Mouse (Mus musculus) gastrocnemius, postnatal 4 days (tissue): ENCODE data around the gene Synm. TPM values are rescaled to one million over a fixed set of nuclear protein-coding genes. Genes with fewer than 3 reads are reported as not detected.

Source experiments
- DNase-seq, 2 experiments: peaks; one replicate each; pipeline ENCODE4 v3.0.0; 2021 to 2022; ENCODE audit warnings: low spot score in 2 of 2, mixed read lengths in 2 of 2
- total RNA-seq, 2 experiments: library from RNA; stranded (reverse); gene quantifications; 2 replicates each; pipeline ENCODE4 v1.2.3; 2021

Gene Synm
- total RNA-seq, 2 experiments from 2014 or later, result 28.3 to 34.2 TPM

GRCm38 (mm10) chr7:67749441-67750239, 9.9 kb downstream of the Synm start:
- no peak for DNase-seq

DNA sequence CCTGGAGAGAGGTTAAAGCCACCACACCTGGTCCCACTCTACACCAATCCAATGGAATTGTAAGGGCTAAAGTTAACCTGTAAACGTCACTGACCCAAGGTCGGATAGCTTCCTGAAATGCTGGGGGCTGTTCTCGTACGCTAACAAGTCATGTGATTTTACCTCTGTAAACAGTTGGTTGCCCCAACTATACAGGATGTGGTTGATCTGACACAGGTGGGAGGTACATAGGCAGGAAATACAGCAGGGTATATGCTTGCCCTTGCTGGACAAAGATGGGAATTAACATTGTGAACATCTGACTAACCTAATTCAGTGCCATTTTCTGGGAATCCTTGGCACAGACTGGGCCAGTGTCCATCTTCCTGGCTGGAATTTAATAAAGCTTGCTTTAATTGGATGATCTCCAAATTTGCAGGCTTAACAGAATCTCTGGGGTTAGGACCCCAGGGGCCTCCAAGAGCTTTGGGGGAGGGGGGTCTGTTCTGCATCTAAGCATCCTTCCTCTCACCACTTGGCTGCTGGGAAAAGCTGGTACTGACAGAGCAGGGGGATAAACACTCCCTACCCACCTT, 11.7 kb downstream of the Synm start:
- DNase-seq, result no peak

DNA sequence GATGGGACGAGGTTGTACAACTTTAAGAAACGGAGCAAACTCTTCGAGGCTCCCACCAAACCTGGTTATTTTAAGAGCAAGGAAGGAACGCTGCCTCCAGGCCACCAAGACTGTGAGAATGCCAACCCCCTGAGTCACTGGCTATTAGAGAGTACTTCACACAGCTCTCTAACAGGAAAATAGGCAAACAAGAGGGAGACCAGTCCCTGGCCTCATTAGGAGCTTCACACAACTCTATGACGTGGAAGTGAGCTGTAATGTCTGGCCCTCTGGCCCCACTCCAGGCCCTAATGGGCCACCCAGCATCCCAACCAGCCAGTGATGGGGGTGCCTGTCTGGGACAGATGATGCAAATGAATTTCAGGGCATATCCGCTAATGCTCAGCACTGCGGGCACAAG, 17.8 kb downstream of the Synm start:
- DNase-seq, result no peak

GRCm38 (mm10) chr7:67740796-67741195, 18.7 kb downstream of the Synm start:
- no peak for DNase-seq

DNA sequence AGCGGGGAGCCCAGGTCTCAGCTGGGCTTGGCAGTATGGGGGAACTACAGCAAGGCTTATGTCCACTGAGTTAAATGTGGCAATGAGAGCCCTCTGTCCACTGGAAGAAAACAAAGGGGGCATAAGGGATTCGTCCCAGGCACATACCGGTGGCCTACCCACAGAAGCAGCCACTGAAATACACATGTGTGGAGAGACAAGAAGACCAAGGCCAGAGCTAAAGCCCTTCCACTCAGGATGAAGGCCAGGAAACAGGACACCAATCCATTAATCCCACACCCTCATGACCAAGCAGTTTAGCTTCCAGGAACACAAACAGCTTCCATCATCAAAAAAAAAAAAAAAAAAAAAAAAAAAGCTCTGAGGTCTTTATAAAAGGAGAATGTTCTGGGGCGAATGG, 19.2 kb downstream of the Synm start:
- no peak for DNase-seq

DNA sequence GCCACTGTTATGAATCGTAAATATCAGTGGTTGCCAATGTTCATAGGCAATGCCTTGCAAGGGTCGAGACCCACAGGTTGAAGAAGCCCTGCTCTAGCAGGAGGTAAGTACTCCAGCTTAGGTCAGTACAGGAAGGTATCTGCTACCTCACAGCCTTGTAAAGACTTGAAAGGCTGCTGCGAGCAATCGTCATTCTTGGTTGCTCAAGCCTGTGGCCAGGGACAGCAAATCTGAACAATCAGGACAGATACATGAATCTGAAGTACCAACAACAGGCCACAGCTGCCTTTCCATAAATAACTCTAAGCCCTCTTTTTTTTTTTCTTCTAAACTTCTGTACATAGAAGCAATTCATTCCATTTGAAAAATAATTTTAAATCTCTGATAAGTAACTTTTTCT, 27.3 kb downstream of the Synm start:
- no peak for DNase-seq

GRCm38 (mm10) chr7:67730431-67731110, 29.0 kb downstream of the Synm start:
- no peak for DNase-seq

GRCm38 (mm10) chr7:67728809-67729208, 30.7 kb downstream of the Synm start:
- no peak for DNase-seq

DNA sequence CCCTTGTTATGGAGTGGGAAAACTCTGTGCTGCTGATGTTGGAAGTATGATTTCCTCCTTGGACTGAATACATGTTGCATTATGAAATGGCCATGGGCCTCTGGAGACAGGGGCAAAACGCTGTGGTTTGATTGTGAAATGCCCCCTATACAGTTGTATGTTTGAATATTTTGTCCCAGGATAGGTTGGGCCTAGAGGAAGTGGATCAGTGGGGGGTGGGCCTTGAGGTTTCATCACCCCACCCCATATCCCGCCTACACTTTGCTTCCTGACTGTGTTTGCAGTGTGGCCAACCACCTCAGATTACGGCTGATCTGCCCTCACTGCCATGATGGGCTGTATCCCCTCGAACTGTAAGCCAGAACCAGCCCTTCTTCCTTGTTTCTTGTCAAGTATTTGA, 31.3 kb downstream of the Synm start:
- DNase-seq, result no peak

GRCm38 (mm10) chr7:67725016-67725415, 34.5 kb downstream of the Synm start:
- no peak for DNase-seq

GRCm38 (mm10) chr7:67724536-67724935, 35.0 kb downstream of the Synm start:
- DNase-seq, result no peak

DNA sequence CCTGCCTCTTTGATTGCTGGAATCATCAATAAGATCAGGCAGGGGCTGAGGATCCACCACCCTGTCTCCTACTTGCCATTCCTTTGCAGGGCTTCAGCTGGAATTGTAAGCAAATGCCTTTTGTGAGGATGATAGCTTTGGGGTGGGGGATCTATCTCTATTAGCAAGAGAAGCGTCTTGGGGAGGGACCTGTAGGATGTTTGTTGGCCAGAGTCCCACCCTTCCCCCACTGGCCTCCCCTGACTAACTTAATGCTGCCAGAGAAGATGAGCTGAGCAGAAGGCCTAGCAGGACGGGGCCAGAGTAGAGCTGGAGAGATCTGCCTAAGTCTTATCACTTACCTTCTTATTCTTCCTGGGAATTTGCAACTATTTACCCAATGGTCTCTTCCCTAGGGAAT, 37.4 kb downstream of the Synm start:
- DNase-seq, result no peak

- DNase-seq, result no peak
Observed at GRCm38 (mm10) chr7:67718804-67719203, 40.7 kb downstream of the Synm start.

GRCm38 (mm10) chr7:67717520-67717919, 42.0 kb downstream of the Synm start:
- DNase-seq, result no peak

- no peak for DNase-seq
Observed at GRCm38 (mm10) chr7:67716925-67717324, 42.6 kb downstream of the Synm start.

- DNase-seq, result no peak
Observed at GRCm38 (mm10) chr7:67716213-67716878, 43.2 kb downstream of the Synm start.

- no peak for DNase-seq
Observed at GRCm38 (mm10) chr7:67715176-67715575, 44.4 kb downstream of the Synm start.

DNA sequence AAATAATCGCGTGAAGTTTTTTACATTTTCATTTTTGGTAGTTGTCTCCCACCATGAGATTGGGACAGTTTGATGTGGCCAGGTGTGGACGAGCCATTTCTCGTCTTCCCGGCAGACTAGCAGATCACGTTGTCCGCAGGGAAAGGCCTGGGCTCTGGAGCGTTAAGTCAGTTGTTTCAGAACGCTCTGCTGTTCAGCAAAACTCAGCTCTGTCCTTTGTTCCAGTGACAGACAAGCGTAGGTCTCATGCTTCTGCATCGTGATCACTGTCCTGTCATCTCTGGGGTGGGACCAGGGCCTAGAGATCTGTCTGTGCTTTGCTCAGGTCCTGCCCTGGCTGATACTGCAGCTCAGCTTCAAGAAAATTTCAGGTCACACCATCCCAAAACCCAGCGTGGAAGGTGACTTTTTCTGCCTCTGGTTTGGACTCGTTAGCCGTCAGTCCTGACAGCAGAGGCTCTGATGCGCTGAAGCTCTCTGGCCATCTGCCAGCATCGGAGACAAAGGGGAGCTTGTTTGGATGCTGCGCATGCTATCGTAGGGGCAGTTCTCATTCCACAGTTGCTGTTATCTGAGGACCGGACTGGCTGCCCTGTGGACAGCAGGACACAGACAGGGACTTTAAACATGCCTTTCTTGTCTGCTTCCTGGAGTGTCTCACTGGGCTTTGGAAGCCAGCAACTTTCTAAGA, 45.6 kb downstream of the Synm start:
- DNase-seq, result peak in 1 of 2 experiments; percentile 60

DNA sequence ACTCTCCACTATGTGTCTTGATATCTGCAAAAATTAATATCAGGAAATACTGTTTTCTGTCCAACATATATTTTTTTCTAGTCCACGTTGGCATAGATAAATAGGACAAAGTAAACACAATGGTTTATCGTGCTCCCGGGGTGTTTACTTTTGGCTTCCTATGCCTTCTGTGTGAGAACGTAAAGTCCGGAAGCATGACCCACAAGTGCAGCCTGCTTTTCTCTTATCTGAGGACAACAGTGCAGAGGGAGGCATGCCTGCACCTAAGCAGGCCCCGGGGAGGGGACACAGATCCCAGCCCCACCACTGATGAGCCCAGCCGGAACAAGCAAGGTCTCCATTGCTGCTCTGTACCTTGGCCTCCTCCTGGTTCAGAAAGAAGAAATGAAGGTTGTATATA, 49.3 kb downstream of the Synm start:
- no peak for DNase-seq

- DNase-seq, result no peak
Observed at GRCm38 (mm10) chr7:67708160-67708559, 51.4 kb downstream of the Synm start.

DNA sequence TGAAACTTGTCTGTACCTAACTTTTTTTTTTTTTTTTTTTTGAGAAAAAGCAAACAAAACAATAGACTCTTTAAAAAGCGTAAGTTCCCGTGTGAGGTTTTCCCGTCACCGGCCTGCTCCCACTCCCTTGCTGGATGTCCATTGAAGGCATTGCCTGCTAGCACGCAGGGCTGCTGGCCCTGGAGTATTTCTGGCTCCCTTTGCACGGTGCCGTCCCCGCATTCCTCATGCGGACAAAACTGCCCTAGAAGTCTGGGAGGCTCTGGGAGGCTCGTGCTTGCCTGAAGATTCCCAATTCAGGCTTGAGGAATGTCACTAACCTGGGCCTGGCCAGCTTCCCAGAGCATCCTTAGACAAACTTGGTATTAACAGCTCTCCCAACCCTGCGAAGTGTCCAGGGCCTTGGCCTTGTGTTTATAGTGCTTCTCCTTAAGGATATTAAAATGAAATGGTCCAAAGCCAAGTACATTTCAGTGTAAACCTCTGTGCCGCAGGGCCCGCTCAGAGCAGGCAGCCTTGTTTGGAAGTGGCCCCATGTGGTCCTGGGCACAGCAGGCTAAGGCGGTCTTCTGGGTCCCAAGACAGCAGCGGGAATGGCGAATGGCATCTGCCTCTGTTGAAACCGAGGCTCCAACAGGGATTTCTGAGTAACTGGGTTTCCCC, 58.2 kb downstream of the Synm start:
- no peak for DNase-seq
